Mouse (Mus musculus) cerebellum, adult (tissue): ENCODE results near the gene Nfu1.
A peak's percentile ranks its signal among the peaks of the same experiment; 100 is the strongest.
"Not testable (repeated sequence)": the region's sequence is repeated elsewhere in the genome, so short reads cannot be mapped to it uniquely, and the experiment has no call there.

ENCODE experiments used
- ATAC-seq: cut with Nextera tagmentation; 2 replicates; pipeline ENCODE4 v1.9.2; 2017; ENCODE audit warnings: mild to moderate bottlenecking, moderate library complexity, mixed read lengths; ENCODE audit not compliant: insufficient number of reproducible peaks, low FRiP score, low TSS enrichment

Nfu1 gene

GRCm38 (mm10) chr6:87018874-87019273, 9.8 kb downstream of the Nfu1 start:
- no peak for ATAC-seq

- ATAC-seq, result no peak
Measured at GRCm38 (mm10) chr6:87021791-87022190, 12.8 kb downstream of the Nfu1 start.

DNA sequence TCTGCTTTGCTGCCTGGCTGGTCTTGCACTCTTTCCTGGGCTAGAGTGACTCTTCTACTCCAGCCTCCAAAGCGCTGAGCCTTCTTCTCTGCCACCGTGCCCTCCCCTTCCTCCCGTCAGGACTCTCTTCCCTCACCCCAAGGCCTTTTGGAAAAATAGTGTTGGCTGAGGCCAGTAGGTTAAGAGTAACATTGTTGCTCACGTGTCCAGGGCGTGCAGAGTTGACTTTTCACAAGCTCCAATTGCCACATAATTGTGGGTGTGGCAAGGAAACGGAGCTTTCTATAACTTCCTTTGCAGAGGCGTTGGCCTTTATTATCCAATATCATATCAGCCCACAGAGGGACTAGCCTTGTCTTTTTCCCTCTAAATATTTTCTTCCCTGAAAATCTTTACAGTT, 17.9 kb downstream of the Nfu1 start:
- no peak for ATAC-seq

DNA sequence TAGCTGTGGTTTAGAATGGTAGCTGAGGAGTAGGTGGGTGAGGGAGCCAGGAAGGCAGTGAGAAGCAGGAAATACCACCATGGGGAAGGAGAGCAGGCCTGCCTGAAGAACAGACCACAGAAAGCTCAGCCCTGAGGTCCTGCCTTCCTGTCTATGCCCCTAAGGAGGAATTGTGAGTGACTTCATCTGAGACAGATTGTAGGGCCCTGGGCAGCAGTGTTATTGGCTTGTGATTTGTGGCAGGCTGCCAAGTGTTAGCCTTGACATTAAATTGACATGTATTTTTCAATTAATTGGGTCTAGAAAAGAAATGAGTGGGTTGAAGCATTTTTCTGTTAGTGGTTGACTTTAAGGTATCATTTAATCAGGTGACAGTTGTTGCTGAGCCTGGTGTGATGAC, 19.8 kb downstream of the Nfu1 start:
- ATAC-seq, result no peak

DNA sequence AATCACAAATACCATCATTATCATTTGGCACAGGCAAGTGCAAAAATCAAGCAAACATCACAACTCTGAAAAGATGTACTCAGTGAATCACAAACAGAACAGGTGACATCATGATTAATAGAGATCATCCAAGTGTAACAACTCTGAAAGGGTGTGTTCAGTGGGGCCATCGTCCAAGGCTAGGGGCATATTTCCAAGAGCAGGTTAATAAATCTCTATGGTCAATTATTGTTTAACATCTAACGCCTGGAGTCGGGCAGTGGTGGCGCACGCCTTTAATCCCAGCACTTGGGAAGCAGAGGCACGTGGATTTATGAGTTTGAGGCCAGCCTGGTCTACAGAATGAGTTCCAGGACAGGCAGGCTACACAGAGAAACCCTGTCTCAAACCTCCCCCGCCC, 22.3 kb downstream of the Nfu1 start:
- not testable (repeated sequence) for ATAC-seq

DNA sequence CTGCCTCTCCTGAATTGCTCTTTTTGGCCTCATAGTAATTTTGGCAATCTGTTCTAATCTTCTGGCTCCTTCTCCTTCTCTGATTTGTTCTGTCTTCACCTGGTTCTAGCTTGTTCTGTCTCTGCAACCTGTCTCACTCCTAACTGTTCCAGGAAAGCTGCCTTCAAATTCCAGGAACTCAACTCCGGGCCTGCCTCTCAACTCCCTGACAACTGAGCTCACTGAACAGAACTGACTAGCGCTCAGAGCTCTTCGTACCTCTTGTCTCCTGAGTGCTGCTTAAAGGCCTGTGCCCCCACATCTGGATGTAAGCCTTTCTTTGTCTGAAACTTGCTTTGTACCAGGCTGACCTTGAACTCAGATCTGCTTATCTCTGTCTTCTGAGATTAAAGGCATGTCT, 23.4 kb downstream of the Nfu1 start:
- ATAC-seq, result no peak

DNA sequence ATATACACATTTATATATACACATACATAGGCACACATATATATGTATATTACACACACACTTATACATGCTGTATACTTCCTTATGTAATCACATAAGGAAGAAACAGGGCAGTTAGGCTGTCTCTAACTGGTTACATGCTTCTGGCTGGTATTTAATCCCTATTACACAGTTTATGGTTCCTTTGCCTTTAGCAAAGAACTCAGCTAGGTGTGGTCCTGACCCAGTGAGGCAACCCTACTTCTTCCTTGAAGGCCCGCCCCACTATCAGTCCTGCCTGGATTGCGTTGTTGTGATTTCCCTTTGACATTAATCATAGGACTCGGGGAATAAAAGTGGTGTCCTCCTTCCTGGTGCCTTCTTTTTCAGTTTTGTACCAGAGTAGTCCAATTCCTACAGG, 25.4 kb downstream of the Nfu1 start:
- no peak for ATAC-seq

- no peak for ATAC-seq
Measured at GRCm38 (mm10) chr6:87037826-87038620, 29.0 kb downstream of the Nfu1 start.

DNA sequence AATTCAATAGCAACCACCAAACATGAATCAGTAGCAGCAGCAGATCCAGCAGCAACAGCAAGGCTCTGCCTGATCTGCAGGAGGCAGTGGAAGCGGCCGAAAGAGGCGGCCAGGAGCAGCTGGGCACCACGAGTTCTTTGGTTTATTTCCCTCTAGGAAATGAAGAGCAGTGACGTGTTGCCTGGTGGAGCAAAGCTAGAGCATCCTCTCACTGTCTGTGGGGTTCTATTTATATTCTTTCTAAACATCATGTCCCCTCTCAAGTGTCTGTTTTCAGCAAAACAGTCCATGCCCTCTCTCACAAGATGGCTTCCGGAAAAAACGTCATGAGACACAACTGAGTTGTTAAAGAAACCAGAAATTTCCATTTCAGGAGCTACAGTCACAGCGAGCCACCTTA, 30.1 kb downstream of the Nfu1 start:
- ATAC-seq, result no peak

DNA sequence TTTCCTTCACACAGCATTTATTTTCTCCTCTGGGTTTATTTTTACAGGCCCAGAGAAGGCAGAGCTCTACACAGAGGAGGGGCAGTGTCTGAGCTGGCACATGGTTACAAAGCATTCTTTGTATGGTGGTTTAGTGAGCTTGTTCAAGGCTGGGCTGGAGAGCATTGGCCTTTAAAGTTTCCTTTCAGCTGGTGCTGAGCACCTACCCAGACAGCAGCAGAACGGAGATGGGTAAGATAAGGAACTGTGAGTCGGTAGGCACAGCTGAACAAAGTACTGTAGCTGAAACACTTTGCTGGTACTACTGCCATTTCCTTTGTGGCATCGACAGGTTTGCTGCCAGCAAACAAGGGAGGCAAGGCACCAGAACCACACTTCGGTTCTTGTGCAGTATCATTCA, 31.9 kb downstream of the Nfu1 start:
- ATAC-seq, result no peak

- no peak for ATAC-seq
Measured at GRCm38 (mm10) chr6:87041431-87041830, 32.4 kb downstream of the Nfu1 start.

DNA sequence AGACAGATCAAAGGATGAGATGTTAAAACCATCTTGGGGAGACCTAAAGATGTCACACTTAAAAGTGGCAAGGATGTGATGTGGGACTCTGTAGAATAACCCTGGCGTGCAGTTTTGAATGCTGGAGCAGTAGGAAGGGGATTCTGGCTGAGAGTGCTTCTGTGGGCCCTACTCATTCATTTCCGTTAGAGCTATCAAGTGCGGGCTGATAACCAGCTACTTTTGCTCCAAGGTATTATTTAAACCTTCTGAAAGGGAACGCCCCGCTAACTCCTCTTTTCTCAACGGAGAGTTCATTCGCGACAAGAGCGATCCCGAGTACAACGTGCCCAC, 32.9 kb downstream of the Nfu1 start:
- no peak for ATAC-seq

DNA sequence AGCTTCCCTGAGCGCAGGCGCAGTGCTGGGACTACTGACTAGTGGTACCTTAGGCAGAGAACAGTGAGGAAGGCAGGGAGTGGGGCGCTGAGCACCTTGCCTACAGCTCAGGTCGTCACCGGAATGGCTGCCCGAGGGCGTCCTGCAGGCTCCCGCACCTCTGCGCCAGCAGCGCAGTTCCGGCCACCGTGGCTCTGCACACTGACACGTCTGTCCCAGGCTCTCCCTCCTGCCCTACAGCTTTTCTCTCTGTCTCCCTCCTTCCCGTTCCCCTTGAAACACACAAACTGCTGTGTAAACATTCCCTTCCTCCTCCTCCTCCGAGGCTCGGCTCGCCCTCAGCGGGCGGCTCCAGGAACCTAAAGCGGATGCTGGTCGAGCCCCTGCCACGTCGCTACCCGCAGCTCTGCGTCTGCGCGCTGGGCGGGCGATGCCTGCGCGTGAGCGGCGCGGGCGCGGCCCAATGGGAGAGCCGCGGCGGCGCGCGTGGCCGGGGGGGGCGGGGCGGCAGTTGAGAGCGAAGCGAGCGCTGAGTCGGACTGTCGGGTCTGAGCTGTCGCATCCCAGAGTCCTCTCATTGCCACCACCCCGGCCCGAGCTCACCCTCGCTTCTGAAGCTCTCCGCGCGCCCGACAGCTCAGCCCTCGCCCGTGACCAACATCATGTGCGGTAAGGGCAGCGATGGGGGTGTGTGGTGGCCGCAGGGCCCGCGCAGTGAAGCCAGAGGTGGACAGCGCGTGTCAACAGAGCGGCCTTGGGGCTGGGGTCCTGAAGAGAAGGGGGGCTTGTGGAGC, 33.5 kb downstream of the Nfu1 start, which contains the start of gene Gfpt1:
Gene Gfpt1 (plus strand): TSS at position 510 of the 794 bp plus-strand sequence.
- ATAC-seq, result peak; percentile 95

DNA sequence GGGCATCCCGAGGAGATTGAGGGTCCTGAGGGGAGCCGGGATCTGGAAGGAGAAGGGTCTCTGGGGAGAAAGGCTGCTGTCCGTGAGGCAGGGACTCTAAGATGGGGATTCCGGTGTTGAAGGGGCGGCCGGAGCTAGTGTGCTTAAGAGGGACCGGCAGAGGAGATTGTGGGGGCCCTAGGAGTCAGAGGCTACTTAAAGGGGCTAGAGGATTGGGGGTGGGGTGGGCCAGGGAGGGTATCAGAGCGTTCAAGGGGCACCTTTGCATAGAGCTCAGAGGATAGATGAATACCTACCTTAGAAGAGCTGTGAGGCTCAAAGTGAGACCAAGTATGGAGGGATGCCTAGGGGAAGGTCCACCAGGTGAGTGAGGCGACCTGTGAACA, 34.1 kb downstream of the Nfu1 start:
- ATAC-seq, result no peak; the same call in 1 of the 2 replicates

DNA sequence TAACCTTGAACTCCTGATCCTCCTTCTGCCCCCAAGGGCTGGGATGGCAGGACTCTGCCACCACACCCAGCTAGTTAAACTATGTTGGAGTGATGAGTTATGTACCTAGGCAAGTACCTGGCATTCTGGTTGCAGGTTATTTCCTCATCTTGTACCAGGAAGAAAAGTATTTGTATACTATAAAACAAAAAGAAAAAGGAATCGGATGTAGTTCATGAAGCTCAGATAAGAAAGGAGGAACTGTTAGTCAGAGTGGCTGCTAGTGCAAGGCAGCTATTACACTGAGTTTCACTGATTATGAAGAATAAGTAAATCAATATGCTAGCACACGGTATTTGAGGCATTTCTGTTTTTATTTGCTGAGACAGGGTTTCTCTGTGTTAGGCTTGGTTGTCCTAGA, 35.9 kb downstream of the Nfu1 start:
- ATAC-seq, result no peak

DNA sequence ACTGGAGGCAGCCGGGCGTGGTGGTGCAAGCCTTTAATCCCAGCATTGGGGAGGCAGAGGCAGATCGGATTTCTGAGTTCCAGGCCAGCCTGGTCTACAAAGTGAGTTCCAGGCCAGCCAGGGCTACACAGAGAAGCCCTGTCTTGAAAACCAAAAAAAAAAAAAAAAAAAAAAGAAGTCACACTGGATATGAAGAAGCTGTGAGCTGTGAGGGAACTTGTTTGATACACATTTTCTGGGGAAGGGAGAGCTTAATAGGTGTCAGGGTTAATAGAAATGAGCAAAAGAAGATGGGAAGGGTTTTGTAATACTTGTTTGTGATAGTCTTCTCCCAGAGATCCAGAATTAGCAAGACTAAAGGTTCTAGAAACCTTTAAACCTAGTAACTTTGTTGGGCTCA, 36.5 kb downstream of the Nfu1 start:
- ATAC-seq, result no peak

GRCm38 (mm10) chr6:87048712-87049111, 39.7 kb downstream of the Nfu1 start:
- ATAC-seq, result not testable (repeated sequence)

DNA sequence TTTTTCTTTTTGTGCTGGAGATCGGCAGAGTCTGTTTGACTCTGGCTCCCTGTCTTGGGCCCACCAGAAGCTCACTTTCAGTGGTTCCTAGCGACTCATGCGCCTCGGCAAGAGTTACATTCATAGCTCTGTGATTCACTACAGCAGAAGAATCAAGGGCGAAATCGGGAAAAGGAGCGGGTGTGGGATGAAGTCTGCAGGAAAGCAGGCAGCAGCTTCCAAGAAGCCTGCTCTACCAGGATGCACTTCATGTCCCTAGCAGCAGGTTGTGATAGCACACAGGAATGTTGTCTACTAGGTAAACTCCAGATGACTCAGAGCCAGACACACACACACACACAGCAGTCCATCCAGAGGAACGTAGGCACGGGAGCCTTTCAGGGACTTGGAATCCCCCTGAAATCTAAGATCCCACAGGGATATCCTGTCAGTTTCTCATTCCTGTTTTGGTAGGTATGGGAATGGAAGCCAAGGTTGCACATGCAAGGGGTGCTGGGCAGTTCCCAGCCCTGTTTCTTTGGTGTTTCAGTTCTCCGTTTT, 42.9 kb downstream of the Nfu1 start:
- no peak for ATAC-seq

GRCm38 (mm10) chr6:87054193-87054592, 45.2 kb downstream of the Nfu1 start:
- ATAC-seq, result no peak

- no peak for ATAC-seq
Measured at GRCm38 (mm10) chr6:87059754-87060153, 50.7 kb downstream of the Nfu1 start.

GRCm38 (mm10) chr6:87063586-87063985, 54.5 kb downstream of the Nfu1 start:
- no peak for ATAC-seq

- no peak for ATAC-seq
Measured at GRCm38 (mm10) chr6:87068209-87068608, 59.2 kb downstream of the Nfu1 start.
